Mouse (Mus musculus): ENCODE results near the gene Gm45521. TPM values are rescaled to one million over a fixed set of nuclear protein-coding genes. Genes with fewer than 3 reads are reported as not detected.

The Gm45521 gene
- total and polyA plus RNA-seq, 2 experiments from 2014 or later: 0.23 TPM; not detected in 1

DNA sequence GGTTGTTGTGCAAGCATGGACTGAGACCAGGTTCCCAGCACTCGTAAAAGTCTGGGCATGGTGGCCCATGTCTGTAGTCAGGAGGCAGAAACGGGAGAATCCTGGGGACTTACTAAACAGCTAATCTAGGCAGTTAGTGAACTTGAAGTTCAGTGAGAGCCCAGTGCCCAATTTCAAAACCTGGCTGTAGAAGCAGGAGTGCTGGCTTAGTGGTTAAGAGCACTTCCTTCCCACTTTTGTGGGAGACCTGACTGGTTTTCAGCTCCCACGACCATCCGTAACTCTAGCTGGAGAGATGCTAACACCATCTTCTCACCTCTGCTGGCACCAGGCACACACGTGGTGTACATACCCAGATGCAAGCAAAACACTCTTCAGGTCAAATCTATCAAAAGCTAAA is 35.6 kb upstream of the Gm45521 start:
- no peak for ATAC-seq
- no peak for DNase-seq (ENCODE audit: low spot score)
- Histone ChIP-seq H3K9ac (replicated peaks; ENCODE audit: low read length) (no peak overlapping the region), H3K27ac (no peak overlapping the region), H3K4me2 (ENCODE audit: low read depth, low read length) (no peak overlapping the region), H3K9me3 (ENCODE audit: low read length) (no peaks in the 10 kb centered on the region), H3K36me3 (ENCODE audit: insufficient read depth, low read length) (peaks cover 60% of the 10 kb centered on the region), H3K27me3 (ENCODE audit: insufficient read depth, low read length) (no peaks in the 10 kb centered on the region), H3K4me1 (ENCODE audit: insufficient read depth, low read length) (no peaks in the 10 kb centered on the region), H3K4me3 (ENCODE audit: low read length) (no peak overlapping the region)
- 97% methylated on average over 5 of the region's 5 CpGs for WGBS
- no peak for TF ChIP-seq CTCF (IDR thresholded peaks at IDR 0.05; ENCODE audit: low read depth)

DNA sequence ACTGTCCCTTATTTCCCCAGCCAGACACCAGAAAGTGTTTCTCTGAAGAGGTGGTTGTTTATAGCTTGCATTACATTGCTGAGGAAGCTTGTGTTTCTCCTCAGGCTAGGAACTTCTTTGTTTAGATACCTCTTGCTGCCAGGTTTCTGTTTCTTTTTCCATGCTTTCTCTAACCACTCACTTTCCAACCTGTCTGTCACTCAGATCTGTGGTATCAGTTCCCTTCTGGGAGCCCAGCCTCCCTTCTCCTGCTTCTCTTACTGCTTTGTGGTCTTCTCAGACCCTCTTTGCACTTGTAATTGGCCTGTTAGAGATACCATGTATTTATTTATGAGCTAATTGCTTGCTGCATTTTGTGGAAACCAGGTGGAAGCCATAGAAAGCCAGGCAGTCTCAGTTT is 33.5 kb upstream of the Gm45521 start:
- TF ChIP-seq CTCF (IDR thresholded peaks at IDR 0.05; ENCODE audit: low read depth): no peak
- H3K27ac ChIP-seq: no peak overlapping the region

DNA sequence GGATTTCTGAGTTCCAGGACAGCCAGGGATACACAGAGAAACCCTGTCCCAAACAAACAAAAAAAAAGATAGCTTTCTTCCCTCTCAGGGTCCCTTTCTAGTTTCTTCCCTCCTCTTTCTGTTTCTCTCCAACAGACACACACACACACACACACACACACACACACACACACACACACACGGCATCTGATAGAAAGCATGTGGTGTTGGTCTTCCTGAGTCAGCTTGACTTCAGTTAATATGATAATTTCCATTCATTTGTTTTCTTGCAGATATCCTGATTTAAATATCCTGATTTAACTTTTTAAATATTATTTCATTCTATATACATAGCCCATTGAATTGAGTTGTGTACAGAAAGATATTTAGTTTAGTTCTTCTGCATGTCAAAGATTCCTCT is 28.7 kb upstream of the Gm45521 start:
- Histone ChIP-seq H3K27ac (no peak overlapping the region), H3K4me1 (ENCODE audit: insufficient read depth, low read length) (no peaks in the 10 kb centered on the region), H3K4me3 (ENCODE audit: low read length) (no peak overlapping the region), H3K27me3 (ENCODE audit: insufficient read depth, low read length) (no peaks in the 10 kb centered on the region), H3K9ac (replicated peaks; ENCODE audit: low read length) (no peak overlapping the region), H3K36me3 (ENCODE audit: insufficient read depth, low read length) (peaks cover 64% of the 10 kb centered on the region), H3K9me3 (ENCODE audit: low read length) (no peaks in the 10 kb centered on the region), H3K4me2 (ENCODE audit: low read depth, low read length) (no peak overlapping the region)
- 64% methylated on average over 1 of the region's 1 CpGs for WGBS
- no peak for ATAC-seq
- DNase-seq (ENCODE audit: low spot score): no peak
- no peak for TF ChIP-seq CTCF (IDR thresholded peaks at IDR 0.05; ENCODE audit: low read depth)

More for the DNA sequence above, 33.5 kb upstream of the Gm45521 start:
- Histone ChIP-seq H3K4me3 (ENCODE audit: low read length) (no peak overlapping the region), H3K4me2 (ENCODE audit: low read depth, low read length) (no peak overlapping the region), H3K9me3 (ENCODE audit: low read length) (no peaks in the 10 kb centered on the region), H3K4me1 (ENCODE audit: insufficient read depth, low read length) (no peaks in the 10 kb centered on the region), H3K9ac (replicated peaks; ENCODE audit: low read length) (no peak overlapping the region), H3K27me3 (ENCODE audit: insufficient read depth, low read length) (no peaks in the 10 kb centered on the region), H3K36me3 (ENCODE audit: insufficient read depth, low read length) (peaks cover 50% of the 10 kb centered on the region)
- ATAC-seq: no peak
- no peak for DNase-seq (ENCODE audit: low spot score)

DNA sequence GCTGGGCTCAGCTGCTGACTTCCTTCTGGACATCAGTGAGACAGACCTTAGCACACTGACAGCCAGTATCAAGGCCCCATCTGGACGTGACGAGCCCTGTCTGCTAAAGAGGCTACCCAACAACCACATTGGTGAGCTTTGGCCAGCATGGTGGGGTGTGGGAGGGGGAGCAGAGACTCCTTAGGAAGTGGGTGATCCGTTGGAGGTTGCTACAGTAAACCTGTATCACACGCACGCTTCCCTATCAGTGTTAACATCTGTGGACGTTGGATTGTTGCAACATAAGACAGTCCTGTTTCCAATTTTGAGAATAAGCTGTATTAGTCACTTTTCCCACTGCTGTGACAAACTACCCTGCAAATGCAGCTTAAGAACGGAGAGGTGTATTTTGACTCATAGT is 28.1 kb upstream of the Gm45521 start:
- Histone ChIP-seq H3K36me3 (ENCODE audit: insufficient read depth, low read length) (peaks cover 69% of the 10 kb centered on the region), H3K9ac (replicated peaks; ENCODE audit: low read length) (no peak overlapping the region), H3K27me3 (ENCODE audit: insufficient read depth, low read length) (no peaks in the 10 kb centered on the region), H3K4me3 (ENCODE audit: low read length) (no peak overlapping the region), H3K27ac (no peak overlapping the region), H3K4me1 (ENCODE audit: insufficient read depth, low read length) (no peaks in the 10 kb centered on the region), H3K4me2 (ENCODE audit: low read depth, low read length) (no peak overlapping the region), H3K9me3 (ENCODE audit: low read length) (no peaks in the 10 kb centered on the region)
- WGBS: 81% methylated on average over 7 of the region's 7 CpGs
- DNase-seq (ENCODE audit: low spot score): no peak
- no peak for TF ChIP-seq CTCF (IDR thresholded peaks at IDR 0.05; ENCODE audit: low read depth)
- ATAC-seq: no peak

DNA sequence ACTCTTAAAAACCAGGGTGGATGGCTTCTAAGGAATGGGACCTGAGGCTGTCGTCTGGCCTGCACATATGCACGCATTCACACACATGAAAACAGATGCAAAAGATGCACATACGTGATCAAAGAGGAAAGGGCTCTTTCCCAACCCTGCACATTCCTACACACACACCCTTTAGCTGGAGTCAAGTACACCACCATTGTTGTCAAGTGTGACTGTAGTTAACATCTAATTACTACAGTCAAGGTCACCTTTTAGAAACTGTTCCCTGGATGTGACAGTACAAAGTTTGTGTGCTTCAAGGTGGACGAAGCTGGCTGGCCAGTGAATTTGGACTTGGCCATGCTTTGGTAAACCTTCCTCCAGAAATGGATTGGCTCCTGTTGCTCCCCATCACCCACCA is 24.9 kb upstream of the Gm45521 start:
- no peaks in the 10 kb centered on the region for H3K4me1 ChIP-seq (ENCODE audit: insufficient read depth, low read length)
- no peaks in the 10 kb centered on the region for H3K9me3 ChIP-seq (ENCODE audit: low read length)
- no peak overlapping the region for H3K4me2 ChIP-seq (ENCODE audit: low read depth, low read length)
- ATAC-seq (no peak), DNase-seq (ENCODE audit: low spot score) (no peak)
- no peaks in the 10 kb centered on the region for H3K27me3 ChIP-seq (ENCODE audit: insufficient read depth, low read length)
- WGBS: 95% methylated on average over 4 of the region's 4 CpGs
- no peak overlapping the region for H3K9ac ChIP-seq (replicated peaks; ENCODE audit: low read length)
- H3K27ac ChIP-seq: no peak overlapping the region
- peaks cover 67% of the 10 kb centered on the region for H3K36me3 ChIP-seq (ENCODE audit: insufficient read depth, low read length)
- no peak for TF ChIP-seq CTCF (IDR thresholded peaks at IDR 0.05; ENCODE audit: low read depth)
- H3K4me3 ChIP-seq (ENCODE audit: low read length): no peak overlapping the region

DNA sequence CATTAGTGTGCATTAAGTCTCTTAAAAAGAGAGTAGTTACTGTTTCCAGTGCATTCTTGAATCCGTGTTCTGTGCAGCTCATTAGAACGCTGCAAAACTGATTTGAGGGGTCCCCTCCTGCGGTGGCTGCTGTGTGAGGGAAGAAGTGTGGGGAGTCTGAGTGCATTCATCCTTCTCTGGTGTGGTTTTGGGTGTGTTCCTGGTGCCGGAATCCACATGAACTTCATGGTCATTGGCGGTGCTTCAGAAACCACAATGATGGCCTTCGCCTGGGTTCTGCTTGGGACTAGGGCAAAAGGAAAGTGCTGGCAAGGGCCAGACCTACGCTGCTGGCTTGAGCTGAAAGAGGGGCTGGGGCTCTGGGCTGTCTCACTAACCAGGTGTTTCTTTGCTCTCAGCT is 22.9 kb upstream of the Gm45521 start:
- WGBS: 92% methylated on average over 7 of the region's 7 CpGs
- Histone ChIP-seq H3K27ac (no peak overlapping the region), H3K9me3 (ENCODE audit: low read length) (no peaks in the 10 kb centered on the region), H3K4me2 (ENCODE audit: low read depth, low read length) (no peak overlapping the region), H3K36me3 (ENCODE audit: insufficient read depth, low read length) (peaks cover 54% of the 10 kb centered on the region), H3K9ac (replicated peaks; ENCODE audit: low read length) (no peak overlapping the region), H3K4me3 (ENCODE audit: low read length) (no peak overlapping the region), H3K27me3 (ENCODE audit: insufficient read depth, low read length) (no peaks in the 10 kb centered on the region), H3K4me1 (ENCODE audit: insufficient read depth, low read length) (no peaks in the 10 kb centered on the region)
- ATAC-seq: no peak
- DNase-seq (ENCODE audit: low spot score): no peak
- TF ChIP-seq CTCF (IDR thresholded peaks at IDR 0.05; ENCODE audit: low read depth): no peak

DNA sequence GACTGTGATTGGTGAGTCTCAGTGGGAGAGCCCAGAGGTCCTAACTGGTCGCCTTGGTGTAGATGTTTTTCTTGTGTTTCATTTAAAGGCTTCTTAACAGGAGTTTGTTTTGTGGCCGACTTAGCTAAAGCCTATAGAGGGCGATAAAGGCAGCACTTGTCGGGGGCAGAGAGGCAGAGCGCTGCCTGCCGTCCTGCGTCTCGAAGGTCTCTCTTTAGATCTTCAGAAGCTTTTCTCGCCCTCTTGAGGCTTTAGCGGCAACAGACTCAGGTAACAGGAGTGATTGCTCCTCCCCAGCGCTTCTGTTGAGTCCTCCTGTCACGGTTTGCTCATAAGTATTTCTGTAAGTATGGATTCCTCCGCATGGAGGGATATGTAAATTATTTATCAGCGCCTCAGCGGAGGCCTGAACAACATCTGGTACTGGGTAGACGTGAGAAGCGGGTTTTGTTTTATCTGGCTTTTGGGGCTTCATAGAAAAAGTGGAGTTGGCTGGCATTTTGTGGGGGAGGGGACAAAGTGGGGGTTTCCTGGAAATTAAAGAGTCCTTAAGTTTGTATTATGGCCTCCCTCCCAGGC is 19.9 kb upstream of the Gm45521 start:
- no peaks in the 10 kb centered on the region for H3K4me1 ChIP-seq (ENCODE audit: insufficient read depth, low read length)
- ATAC-seq: peak; percentile 69
- 14% methylated on average over 17 of the region's 17 CpGs for WGBS
- no peak overlapping the region for H3K4me3 ChIP-seq (ENCODE audit: low read length)
- H3K36me3 ChIP-seq (ENCODE audit: insufficient read depth, low read length): peaks cover 38% of the 10 kb centered on the region
- peak; percentile 82 for DNase-seq (ENCODE audit: low spot score)
- H3K9ac ChIP-seq (replicated peaks; ENCODE audit: low read length): no peak overlapping the region
- H3K27ac ChIP-seq: no peak overlapping the region
- H3K4me2 ChIP-seq (ENCODE audit: low read depth, low read length): no peak overlapping the region
- peak; percentile 77 for TF ChIP-seq CTCF (IDR thresholded peaks at IDR 0.05; ENCODE audit: low read depth)
- no peaks in the 10 kb centered on the region for H3K27me3 ChIP-seq (ENCODE audit: insufficient read depth, low read length)
- H3K9me3 ChIP-seq (ENCODE audit: low read length): no peaks in the 10 kb centered on the region

Data from hindbrain, postnatal 0 days (tissue).